Mouse (Mus musculus) kidney, postnatal 0 days (tissue): ENCODE measurements around the gene Prodh2. TPM values are rescaled to one million over a fixed set of nuclear protein-coding genes. Genes with fewer than 3 reads are reported as not detected.

Source experiments
- ATAC-seq: fragments of 200-750 bp; cut with Nextera tagmentation; replicated peaks from 2 replicates; pipeline ENCODE4 v1.8.0; 2017; ENCODE audit warnings: low read depth, moderate number of reproducible peaks, moderate TSS enrichment, moderate library complexity; ENCODE audit not compliant: low FRiP score
- DNase-seq: peaks from one replicate; pipeline ENCODE4 v3.0.0-alpha.2; 2016; ENCODE audit warnings: low spot score
- H3K27ac ChIP-seq: fragments of 300-500 bp; sonication (generic); 2 replicates; pipeline ENCODE4 v1.5.1; 2014; ENCODE audit warnings: mild to moderate bottlenecking
- H3K27me3 ChIP-seq: fragments of 300-500 bp; sonication (generic); 2 replicates; pipeline ENCODE4 v1.6.1; 2014; ENCODE audit warnings: low read length, mixed read lengths; ENCODE audit not compliant: insufficient read depth
- H3K36me3 ChIP-seq: fragments of 300-500 bp; sonication (generic); 2 replicates; pipeline ENCODE4 v1.6.1; 2014; ENCODE audit warnings: low read length, mixed read lengths; ENCODE audit not compliant: insufficient read depth
- H3K4me1 ChIP-seq: fragments of 300-500 bp; sonication (generic); replicated peaks from 2 replicates; pipeline ENCODE4 v1.6.1; 2014; ENCODE audit warnings: antibody characterized with exemption, low read length, mixed read lengths; ENCODE audit not compliant: insufficient read depth
- H3K4me2 ChIP-seq: fragments of 300-500 bp; sonication (generic); 2 replicates; pipeline ENCODE4 v1.6.1; 2014; ENCODE audit warnings: mild to moderate bottlenecking, low read length, moderate library complexity, mixed read lengths
- H3K4me3 ChIP-seq: fragments of 300-500 bp; sonication (generic); replicated peaks from 2 replicates; pipeline ENCODE4 v1.5.1; 2014; ENCODE audit warnings: low read depth, low read length
- H3K9ac ChIP-seq: fragments of 300-500 bp; sonication (generic); 2 replicates; pipeline ENCODE4 v1.6.1; 2014; ENCODE audit warnings: low read depth, low read length
- H3K9me3 ChIP-seq: fragments of 300-500 bp; sonication (generic); replicated peaks from 2 replicates; pipeline ENCODE4 v1.6.1; 2016; ENCODE audit warnings: low read length, inconsistent platforms, mixed read lengths
- CTCF ChIP-seq: IDR thresholded peaks from 2 replicates; pipeline ENCODE4 v1.5.1; 2016; ENCODE audit warnings: antibody characterized with exemption, low read depth, mild to moderate bottlenecking, moderate library complexity
- WGBS: fragments of 180-500 bp; shearing (Covaris S2); extraction: QIAGEN DNeasy Blood & Tissue Kit; methylation state at CpG from one replicate; pipeline ENCODE4 v1.1.7; 2014; 5-methylcytosine and 5-hydroxymethylcytosine counted together
- polyA plus RNA-seq: library from polyadenylated mRNA; unstranded; fragments of >200 nt; fragmentation: Nextera tagmentation; extraction: Ambion mirVana; gene quantifications from 2 replicates; pipeline ENCODE4 v1.2.1, GENCODE M21; 2015

Gene Prodh2
- polyA plus RNA-seq, 1 experiment from 2014 or later = 22.9 TPM

- no peak overlapping the region for H3K9ac ChIP-seq
- 97% methylated on average over 1 of the region's 1 CpGs for WGBS
- H3K9me3 ChIP-seq = no peaks in the 10 kb centered on the region
- DNase-seq (no peak), ATAC-seq (no peak)
- peaks cover 8% of the 10 kb centered on the region for H3K4me1 ChIP-seq
- H3K27me3 ChIP-seq = no peaks in the 10 kb centered on the region
- no peak for TF ChIP-seq CTCF
- peaks cover 13% of the 10 kb centered on the region; the same call in 1 of the 2 replicates for H3K36me3 ChIP-seq
- H3K4me3 ChIP-seq = no peak overlapping the region
- no peak overlapping the region for H3K4me2 ChIP-seq
- no peak overlapping the region for H3K27ac ChIP-seq
Measured at GRCm38 (mm10) chr7:30550603-30551002, 57.2 kb downstream of the Prodh2 start.

- TF ChIP-seq CTCF = peak; percentile 64
- WGBS = 1% methylated on average over 10 of the region's 10 CpGs
- Histone ChIP-seq H3K4me3 (peak overlapping the region; percentile 75), H3K27me3 (no peaks in the 10 kb centered on the region), H3K9ac (peak overlapping the region; percentile 65; the same call in 1 of the 2 replicates), H3K36me3 (peaks cover 13% of the 10 kb centered on the region; the same call in 1 of the 2 replicates), H3K9me3 (no peaks in the 10 kb centered on the region), H3K4me1 (peaks cover 8% of the 10 kb centered on the region), H3K4me2 (peak overlapping the region; percentile 97), H3K27ac (peak overlapping the region; percentile 96)
- ATAC-seq (peak; percentile 64), DNase-seq (peak; percentile 91)
Measured at GRCm38 (mm10) chr7:30551445-30552101, 58.2 kb downstream of the Prodh2 start.

- no peak for TF ChIP-seq CTCF
- Histone ChIP-seq H3K4me2 (peak within 1 kb of the TSS; percentile 97), H3K36me3 (peaks cover 21% of the 10 kb centered on the region; the same call in 1 of the 2 replicates), H3K9me3 (no peaks in the 10 kb centered on the region), H3K4me3 (peak within 1 kb of the TSS; percentile 75), H3K9ac (peak within 1 kb of the TSS; percentile 72), H3K27me3 (no peaks in the 10 kb centered on the region), H3K27ac (peak within 1 kb of the TSS; percentile 96), H3K4me1 (peaks cover 8% of the 10 kb centered on the region)
- peak; percentile 100 for DNase-seq
- under 1% methylated on average over 44 of the region's 44 CpGs for WGBS
- ATAC-seq = peak; percentile 93
Measured at GRCm38 (mm10) chr7:30552102-30553020, 58.9 kb downstream of the Prodh2 start, which contains the start of the genes Hspb6 and Proser3. Gene Hspb6 (plus strand): TSS chr7:30552178. Gene Proser3 (minus strand): TSS chr7:30552299.

GRCm38 (mm10) chr7:30553021-30553589 is 59.7 kb downstream of the Prodh2 start:
- Histone ChIP-seq H3K4me1 (peaks cover 8% of the 10 kb centered on the region), H3K9me3 (no peaks in the 10 kb centered on the region), H3K36me3 (peaks cover 21% of the 10 kb centered on the region; the same call in 1 of the 2 replicates), H3K9ac (peak overlapping the region; percentile 72), H3K4me3 (peak overlapping the region; percentile 75), H3K27me3 (no peaks in the 10 kb centered on the region), H3K27ac (peak overlapping the region; percentile 96), H3K4me2 (peak overlapping the region; percentile 97)
- peak; percentile 41 for DNase-seq
- ATAC-seq = no peak
- 1% methylated on average over 23 of the region's 23 CpGs for WGBS
- no peak for TF ChIP-seq CTCF

- Histone ChIP-seq H3K9me3 (no peaks in the 10 kb centered on the region), H3K9ac (peak overlapping the region; percentile 72; the same call in 1 of the 2 replicates), H3K4me3 (peak overlapping the region; percentile 75), H3K27me3 (no peaks in the 10 kb centered on the region), H3K4me2 (peak overlapping the region; percentile 97), H3K4me1 (peaks cover 16% of the 10 kb centered on the region), H3K36me3 (peaks cover 21% of the 10 kb centered on the region; the same call in 1 of the 2 replicates), H3K27ac (no peak overlapping the region)
- DNase-seq (no peak), ATAC-seq (no peak)
- WGBS = 81% methylated on average over 22 of the region's 22 CpGs
- TF ChIP-seq CTCF = no peak
Measured at GRCm38 (mm10) chr7:30553810-30554584, 60.6 kb downstream of the Prodh2 start.
